Mouse (Mus musculus): ENCODE data around the gene Synpo2.

The Synpo2 gene

DNA sequence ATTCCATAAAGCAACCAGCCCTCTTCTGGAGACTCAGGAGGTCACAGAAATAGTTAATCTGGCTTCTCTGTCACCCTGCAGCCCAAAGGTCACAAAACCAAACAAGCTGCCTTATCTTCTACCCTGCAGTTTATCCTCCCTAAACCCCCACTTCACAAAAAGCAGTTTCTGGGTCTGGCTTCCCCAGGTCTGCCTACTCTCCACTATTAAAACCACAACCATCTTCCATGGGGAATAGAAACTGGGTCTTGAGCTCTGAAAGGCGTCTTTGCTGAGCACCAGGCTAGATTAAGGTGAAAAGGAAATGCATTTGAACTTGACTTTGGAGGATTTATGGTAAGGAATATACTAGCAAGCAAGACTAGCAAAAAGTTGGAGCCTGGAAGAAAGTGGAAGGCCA lies 71.8 kb downstream of the Synpo2 start:
- no peak for DNase-seq (ENCODE audit: low spot score)

DNA sequence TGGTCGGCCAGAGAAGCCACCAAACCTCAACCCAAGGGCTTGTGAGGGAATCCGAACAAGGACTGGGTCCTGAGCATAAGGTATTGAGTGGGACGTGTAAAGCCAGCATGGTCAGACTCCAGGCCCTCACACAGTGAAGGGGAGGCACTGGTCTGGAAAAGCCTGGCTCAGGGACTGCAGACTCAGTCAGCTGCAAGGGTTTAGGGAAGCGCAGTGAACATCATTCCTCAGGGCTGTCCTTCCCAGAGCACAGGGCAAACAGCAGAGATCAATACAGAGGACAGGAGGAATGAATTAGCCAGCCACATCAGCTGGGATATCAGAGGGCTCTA lies 72.8 kb downstream of the Synpo2 start:
- no peak for DNase-seq (ENCODE audit: low spot score)

DNA sequence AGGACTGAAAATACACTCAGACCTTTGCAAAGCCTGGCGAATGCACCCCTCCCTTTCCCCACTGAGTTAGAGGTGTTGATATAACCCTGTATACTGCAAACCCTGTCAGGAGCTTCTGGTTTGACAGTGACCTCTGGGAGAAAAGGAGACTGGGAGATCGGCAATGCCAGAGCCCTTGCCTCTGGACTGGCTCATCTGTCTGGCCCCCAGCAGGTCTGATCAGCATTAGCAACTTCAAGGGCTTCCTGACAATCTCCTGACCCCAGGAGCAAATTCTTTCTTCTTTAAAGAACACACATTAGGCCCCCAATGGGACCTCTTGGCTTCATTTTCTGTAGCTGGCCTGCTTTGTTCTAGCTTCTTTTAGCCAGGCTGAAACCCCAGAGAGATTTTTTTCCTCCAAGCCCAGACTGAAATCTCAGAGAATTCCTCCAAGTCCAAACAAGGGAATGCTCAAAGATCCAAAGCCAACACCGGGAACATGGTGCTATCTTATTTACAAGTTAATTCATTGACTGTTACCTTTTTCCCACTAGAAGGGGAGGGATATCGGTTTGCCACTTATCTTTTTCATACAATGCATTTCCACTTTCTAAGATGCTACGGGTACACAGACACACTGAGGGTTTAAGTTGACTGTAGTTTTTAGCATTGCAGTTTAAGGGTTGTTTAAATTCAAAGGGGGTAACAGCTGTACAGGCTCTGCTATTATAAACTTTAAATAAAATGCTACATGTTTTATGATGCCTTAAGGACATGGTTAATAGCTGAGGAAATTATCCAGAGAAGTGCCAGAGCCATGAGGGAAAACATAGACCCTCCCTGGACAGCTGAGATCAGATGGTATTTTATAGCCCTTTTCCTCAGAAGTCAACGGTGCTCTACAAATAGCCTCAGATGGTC lies 73.4 kb downstream of the Synpo2 start:
- DNase-seq (ENCODE audit: low spot score), result no peak

DNA sequence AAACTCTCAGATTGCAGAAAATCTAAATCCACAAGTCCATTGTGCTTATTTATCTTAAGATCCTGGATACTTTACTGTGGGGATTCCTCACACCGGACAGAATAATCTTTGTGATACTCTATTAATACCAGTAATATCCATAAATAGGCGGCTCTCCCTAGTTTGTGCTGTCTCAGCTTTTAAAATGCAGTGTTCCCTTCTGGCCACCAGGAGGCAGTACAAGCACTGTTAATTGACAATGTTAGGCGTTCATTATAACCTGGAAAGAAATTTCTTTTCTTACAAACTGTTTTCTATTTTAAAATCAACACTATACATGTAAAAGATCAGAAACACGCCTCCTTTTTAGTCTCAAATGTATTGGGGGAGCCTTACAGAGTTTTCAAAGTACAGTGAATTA lies 75.2 kb downstream of the Synpo2 start:
- DNase-seq (ENCODE audit: low spot score), result no peak

DNA sequence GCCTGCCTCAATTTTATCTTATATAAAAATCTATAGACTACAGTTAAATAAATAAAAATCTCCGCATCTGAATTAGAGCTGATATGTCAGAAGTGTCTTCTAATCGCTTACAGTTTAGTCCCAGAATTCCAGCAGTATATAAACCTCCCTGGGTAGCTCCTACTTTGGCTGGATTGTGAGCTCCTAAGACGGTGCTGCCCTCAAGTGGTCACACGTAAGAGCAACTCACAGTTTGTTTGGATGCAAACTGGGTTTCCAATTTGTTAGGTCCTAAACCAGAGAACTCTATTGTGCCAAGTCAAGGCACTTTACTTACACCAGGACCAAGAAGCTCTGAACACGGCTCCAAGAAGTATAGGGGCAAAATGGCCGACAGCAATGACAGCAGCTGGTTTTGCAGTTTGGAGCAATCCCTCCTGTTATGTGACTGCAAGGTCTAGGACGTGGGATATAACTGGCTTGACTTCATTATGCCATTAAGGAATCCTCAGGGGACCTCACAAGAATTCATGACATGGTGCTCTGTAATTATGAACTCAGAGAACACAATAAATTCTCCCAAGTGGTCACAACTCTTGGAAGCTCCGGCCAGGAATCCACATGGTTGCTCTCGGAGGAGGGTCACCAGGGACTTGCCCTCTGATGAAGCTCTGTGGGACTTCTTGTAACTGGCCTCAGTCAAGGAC lies 76.7 kb downstream of the Synpo2 start:
- no peak for DNase-seq (ENCODE audit: low spot score)

DNA sequence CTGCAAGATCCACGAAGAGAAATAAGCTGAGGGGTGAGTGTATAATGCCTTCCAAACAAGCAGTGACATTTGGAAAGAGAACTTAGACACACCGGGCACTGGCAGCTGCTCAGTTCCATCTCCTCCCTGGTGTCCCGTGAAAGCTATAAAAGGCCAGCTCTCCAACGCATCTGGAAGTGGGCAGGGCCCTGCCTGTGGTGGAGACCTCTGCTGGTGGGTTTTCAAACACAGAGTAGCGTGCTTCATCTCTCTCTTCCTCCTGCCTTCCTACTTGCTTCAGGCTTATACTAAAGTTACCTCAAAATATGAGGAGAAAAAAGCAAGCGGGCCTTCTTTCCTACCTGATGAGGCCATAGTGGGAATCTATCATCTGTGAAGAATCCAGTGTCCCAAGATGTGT lies 77.4 kb downstream of the Synpo2 start:
- no peak for DNase-seq (ENCODE audit: low spot score)

DNA sequence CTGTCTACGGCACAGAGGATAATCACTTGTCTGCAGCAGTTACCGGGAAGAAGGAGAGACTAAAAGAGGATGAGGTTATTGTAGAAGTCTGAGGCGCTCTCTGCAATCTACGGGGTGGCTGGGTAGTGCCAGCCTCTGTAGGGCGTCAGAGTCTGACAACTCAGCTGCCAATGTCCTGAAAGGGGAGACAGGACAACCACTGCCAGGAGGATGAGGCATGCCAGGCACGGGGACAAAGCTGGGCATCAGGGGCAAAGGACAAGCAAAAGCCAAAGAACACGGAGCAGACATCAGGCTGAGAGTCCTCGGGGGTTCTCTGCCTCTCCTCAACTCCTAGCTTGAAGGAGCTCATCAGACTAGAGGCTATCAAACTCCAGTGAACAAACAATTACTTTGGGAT lies 82.6 kb downstream of the Synpo2 start:
- no peak for DNase-seq (ENCODE audit: low spot score)

DNA sequence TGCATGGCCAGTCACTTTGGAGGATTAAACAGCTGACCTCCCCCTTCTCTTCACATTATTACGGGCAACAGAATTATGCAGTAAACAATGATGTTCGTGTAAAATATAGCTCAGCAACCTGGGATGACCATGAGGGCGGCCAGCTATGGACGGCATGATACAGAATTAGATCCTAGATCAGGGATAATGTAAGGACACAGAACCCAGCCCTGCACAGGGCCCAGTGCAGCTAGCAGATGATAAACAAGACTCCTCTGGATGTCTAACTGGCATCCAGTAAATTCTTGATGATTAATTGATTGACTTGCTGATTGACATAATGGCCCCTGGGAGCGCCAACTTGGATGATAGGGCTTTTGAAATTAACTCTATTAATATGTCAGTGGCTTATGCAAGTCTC lies 83.0 kb downstream of the Synpo2 start:
- DNase-seq (ENCODE audit: low spot score), result no peak

DNA sequence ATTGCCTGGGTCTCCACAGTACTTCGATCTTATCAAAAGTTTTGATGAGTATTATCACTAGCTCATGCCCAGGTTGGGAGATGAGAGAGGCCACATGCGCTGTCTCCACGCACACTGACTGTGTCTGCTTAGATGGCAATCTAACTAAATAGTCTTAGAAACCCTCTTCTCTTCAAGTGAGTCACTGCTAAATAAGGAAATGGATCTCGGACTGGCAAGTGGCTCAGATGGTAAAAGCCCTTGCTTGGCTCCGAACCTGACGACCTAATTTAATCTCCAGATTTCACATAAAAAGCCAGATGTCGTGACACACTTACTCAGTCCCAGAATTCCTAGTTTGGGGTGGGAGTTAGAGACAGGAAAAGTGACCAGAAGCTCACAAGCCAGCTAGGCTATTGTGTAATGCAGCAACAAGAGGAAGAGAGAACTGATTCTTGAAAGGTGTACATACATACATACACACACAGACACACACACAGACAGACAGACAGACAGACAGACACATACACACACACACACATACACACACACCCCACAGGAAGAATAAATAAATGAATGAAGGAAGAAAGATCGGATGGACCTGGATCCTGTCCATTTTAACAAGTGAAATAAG lies 85.3 kb downstream of the Synpo2 start:
- no peak for DNase-seq (ENCODE audit: low spot score)

DNA sequence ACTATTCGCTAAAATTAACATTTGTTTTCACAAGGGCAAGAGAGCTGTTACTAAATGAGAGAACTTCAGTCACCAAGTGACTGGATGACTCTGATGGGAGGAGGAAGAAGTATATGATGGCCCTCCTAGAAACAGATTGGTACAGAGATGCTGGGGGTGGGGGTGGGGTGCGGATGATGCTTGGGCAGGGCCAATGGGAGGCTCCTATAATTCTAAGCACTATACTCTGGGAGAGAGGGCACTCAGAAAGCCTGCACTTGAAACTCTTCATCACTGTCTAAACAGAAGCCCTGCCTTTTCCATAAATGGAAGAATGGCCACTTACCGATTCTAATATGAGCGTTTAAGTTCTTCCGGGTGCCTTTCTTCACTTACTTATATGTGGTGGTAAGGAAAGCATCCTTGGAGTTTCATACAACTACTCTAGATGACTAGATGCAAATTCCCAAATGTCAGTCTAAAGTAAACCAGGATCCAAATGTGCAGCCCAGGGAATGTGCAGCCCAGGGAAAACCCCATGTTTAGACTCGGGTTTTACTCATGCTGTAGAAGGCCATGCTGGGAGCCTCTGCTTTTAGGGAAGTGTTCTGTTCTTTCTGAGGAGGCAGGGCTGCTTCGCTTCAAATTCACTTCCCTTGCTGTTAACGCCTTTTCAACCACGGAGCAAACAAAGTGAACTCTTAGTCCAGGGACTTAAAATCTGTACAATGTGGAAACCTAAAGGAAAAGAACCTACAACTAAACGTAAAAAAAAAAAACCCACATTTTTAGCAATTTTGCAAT lies 86.4 kb downstream of the Synpo2 start:
- DNase-seq (ENCODE audit: low spot score), result no peak

DNA sequence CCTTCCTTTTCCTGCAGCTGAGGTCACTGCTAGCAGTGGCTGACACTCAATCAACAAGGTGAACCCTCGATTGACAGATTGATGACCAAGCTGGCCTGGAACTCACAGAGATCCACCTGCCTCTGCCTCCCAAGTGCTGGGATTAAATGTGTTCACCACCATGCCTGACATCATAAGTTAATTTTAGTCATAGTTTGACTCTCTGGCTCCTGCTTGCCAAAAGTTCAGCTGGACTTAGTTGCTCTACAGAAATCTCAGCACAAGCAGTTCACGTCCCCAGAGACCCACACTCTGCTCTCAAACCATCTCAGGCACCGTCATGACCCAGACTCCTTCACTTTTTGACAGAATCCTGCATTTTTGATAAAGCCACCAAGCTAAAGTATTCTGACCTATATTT lies 87.3 kb downstream of the Synpo2 start:
- no peak for DNase-seq (ENCODE audit: low spot score)

DNA sequence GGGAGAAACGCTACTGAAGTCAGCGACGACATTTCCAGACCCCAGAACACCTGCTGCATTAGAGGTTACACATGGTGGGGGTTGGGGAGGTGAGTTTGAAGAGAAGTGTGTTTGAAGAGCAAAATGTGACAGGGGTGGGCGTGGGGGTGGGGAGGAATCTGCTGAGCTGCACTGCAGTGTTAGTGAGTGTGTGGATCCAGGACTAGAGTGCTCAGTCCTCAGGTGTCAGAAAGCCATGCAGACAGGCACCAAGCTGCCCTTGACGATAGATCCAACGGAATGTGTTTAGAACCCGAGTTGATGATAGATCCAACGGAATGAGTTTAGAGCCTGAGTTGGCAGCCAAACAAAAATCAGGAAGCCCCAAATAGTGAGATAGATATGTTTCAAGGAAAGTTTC lies 89.4 kb downstream of the Synpo2 start:
- DNase-seq (ENCODE audit: low spot score), result no peak

DNA sequence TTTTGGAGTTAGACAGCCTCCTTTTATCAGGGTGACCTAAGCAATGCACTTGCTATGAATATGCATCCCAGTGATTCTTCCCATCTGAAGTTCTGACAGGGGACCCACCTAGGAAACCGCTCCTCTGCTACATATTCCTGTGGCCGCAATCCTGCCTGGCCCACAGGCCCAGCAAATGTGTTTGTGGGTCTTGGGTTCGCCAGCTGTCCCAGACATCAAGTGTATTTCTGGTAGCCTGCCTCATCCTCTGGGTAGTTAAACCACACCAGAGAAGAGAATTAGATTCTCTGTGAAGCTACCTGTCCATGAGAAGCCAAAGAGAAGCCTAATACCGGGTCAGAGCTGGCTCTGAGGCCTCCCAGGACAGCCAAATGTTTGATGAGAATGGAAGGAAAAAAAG lies 90.0 kb downstream of the Synpo2 start:
- DNase-seq (ENCODE audit: low spot score), result no peak

DNA sequence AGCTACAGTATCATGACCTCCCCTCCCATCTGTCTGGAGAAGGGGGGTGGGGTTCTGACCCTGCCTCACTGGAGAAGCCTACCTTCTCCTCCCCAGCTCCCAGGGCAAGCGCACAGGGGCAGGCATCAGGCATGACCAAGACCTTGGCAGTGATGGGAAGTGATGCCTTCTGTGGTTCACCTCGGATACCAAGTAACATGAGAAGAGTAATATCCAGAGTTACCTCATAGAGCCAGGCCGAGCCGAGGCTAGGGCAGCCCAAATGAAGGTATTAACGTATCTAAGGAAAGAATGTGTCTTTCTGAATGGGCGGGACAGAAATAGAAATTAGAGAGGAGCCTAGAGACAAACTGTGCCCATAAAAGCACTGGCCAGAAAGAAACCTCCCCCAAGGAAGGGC lies 92.5 kb downstream of the Synpo2 start:
- DNase-seq (ENCODE audit: low spot score), result no peak

DNA sequence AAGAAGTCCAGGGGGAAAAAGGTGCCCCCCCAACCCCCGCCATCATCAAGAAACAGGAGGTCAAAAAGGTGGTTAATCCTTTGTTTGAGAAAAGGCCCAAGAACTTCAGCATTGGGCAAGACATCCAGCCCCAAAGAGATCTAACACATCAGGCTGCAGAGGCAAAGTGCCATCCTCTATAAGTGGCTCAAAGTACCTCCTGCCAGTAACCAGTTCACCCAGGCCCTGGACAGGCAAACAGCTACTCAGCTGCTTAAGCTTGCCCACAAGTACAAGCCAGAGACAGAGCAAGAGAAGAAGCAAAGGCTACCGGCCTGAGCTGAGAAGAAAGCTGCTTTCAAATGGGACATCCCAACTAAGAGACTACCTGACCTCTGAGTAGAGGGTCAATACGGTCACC lies 93.7 kb downstream of the Synpo2 start:
- DNase-seq (ENCODE audit: low spot score), result no peak

DNA sequence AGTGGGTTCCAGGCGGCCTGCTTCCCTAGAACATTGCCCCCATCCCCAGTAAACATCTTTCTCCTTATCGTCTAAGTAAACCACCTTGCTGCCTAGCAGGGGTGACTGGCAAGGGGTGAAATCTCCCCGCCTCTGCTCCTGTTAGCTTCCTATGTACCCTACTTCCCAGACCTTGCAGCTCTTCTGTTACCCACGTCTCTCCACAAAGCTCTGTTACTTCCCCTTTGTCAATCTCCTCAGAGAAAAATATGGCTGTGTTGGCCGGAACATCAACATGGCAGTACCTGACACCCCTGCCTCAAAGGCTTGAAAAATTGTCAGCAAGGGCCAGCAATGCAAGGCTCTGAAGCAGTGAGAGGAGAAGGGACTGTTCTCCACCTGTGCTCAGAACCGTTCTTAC lies 94.9 kb downstream of the Synpo2 start:
- no peak for DNase-seq (ENCODE audit: low spot score)

DNA sequence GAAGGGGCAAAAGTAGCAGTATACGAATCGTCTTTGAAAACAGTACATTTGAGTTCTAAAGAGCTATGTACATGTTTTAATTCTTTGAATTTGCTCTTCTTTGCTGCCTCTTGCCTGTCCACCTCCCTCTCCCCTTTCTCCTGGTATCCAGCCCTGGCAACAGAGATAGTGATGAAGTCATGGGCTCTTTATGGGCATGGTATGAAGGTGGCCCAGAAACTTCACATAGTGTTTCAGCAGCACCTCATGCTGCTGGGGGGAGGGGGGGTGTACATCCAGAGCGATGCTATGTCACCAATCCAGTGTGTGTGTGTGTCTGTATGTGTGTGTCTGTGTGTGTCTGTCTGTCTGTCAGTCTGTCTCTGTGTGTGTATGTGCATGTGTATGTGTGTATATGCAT lies 95.8 kb downstream of the Synpo2 start:
- DNase-seq (ENCODE audit: low spot score), result no peak

DNA sequence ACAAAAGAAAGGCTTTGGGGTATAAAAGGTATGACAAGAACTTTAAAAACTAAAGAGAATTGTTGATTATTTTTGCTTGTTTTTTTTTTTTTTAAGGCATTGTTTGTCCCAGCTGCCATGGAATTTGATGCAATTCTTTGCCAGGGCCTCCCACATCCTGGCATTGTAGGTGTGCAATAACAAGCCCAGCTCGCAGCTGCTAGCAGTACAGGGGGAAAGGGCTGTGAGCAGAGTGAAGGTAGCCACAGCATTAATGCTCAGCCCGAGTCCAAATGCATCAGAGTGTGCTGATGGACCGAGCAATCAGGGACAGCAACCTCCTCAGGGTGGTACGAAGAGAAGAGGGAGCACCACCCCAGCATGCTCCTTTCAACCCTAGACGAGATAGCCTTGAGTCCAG lies 96.3 kb downstream of the Synpo2 start:
- no peak for DNase-seq (ENCODE audit: low spot score)

DNA sequence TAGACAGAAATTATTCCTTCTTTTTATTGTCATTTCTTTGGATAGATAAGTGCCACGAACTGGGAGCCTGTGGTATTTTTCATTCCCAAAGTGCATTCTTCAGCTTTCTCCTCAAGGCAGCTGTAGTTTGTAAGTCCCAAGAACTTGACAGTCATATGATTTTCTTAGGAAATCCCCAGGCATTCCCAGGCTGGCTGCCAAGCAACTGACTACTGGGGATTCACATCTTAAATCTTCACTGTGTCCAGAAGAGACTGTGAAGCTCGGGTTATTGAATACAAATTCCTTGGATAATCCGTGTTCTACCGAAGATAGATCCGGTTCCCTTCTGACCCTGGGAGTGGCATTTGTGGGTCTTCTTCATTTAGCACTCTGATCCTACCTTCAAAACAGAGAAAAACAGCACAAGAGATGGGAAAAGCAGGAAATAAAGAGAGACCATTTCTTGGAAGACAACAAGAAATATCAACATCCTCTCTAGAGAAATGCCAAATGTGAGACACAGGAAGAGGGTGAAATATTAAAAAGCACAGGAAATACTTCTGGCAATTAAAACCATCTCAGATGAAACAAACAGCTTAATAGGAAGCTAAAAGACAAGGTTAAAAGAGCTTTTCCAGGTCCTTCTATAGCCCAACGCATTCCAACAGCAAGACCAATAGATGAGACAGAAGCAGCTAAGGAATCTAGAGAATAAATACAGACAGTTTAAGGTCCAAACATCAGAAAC lies 97.5 kb downstream of the Synpo2 start:
- peak; percentile 53 for DNase-seq (ENCODE audit: low spot score)

DNA sequence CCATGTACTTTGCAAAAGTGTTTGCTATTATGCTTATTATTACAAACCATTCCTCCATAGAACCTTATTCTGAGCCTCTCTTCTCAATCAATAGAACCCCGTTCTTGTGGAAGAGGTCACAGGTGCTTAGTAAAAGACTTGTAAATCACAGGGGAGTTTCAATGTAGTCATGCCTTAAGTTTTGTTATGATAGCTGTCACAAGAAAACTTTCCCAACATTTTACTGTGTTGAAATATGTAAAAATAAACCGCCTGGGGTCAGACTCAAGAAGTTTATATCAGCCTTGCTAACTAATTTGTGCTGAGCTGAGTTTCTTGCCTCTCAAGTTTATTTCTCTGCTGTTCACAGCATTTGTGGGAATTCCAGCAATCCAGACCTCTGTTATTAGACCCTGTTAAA lies 103.8 kb downstream of the Synpo2 start:
- DNase-seq (ENCODE audit: low spot score), result no peak

DNA sequence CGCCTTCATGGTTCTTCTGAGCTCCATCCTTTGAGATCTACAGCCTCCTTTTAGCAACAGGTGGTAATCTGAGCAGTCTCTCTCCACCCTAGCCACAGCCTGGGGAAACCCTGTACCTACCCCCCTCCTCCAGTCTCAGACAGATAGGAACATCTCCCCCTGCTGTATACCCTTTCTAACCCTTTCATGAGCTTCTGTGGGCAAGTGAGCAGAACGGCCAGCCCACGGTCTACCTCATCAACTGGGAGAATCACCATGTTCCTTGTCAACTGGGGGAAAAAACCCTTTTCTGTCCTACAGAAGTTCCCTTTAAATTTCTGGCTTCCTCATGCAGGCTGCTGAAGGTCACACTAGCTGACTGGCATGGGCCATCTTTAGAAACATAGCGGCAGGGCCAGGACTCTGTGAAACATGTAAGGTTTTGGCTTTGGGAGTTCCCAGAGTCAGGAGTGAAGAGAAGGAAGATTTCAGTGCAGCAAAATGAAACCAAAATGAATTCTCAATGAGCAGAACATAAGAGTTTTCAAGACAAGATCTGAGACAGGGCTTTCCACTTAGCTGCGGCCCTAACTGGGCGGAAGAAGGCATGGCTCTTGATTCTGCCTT lies 104.7 kb downstream of the Synpo2 start:
- no peak for DNase-seq (ENCODE audit: low spot score)

Data from ovary, postnatal 10 days (tissue).